Mouse (Mus musculus): ENCODE measurements around the gene P4ha3.

DNA sequence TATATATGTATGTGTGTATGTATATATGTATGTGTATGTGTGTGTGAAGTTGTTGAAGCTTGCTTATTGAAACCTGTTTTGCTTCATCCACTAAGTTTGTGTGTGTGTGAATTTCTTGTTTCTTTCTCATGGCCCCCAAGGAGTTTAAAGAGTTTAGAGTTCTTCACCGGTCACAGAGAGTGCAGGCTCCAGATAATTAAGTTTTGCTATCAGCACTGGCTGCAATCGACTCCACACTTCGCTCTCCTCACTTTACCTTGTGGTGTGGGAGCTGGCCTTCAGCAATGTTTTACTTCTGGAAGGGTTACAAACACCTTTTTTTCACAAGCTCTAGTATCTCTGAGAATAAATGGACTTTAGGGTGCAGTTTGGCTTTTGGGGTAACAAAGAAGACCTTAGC lies 45.9 kb downstream of the P4ha3 start:
- TF ChIP-seq POLR2A (IDR thresholded peaks at IDR 0.05; ENCODE audit: insufficient read depth, low read length), result no peak
- TF ChIP-seq CTCF (IDR thresholded peaks at IDR 0.05; ENCODE audit: low read depth, low read length), result no peak

All from ES-Bruce4 (cell line).